Mouse (Mus musculus) WW6 (cell line): ENCODE results near the gene Bicral.
A peak's percentile ranks its signal among the peaks of the same experiment; 100 is the strongest.

ENCODE experiments used
- DNase-seq: peaks from one replicate; pipeline ENCODE4 v3.0.0-alpha.2; 2013; ENCODE audit warnings: low read depth, low spot score

Gene Bicral

DNA sequence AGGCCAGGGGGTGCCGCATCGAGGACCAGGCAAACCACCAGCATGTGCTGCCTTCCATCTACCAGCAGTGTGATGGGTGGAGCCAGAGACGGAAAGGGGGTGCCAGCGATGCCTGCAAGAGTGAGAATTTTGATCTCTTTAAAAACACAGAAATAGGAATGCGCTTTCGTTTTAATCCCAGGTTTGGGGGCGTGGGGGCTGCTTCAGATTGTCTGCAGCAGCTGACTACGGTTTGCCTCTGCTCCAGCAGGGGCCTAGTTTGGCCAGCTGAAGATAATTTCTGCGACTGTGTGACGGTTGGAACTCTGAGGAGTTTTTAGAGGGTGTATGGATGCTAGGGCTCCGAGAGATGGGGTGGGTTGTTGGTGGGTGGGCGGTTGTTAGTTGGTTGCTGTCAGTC is 99.5 kb downstream of the Bicral start:
- no peak for DNase-seq

DNA sequence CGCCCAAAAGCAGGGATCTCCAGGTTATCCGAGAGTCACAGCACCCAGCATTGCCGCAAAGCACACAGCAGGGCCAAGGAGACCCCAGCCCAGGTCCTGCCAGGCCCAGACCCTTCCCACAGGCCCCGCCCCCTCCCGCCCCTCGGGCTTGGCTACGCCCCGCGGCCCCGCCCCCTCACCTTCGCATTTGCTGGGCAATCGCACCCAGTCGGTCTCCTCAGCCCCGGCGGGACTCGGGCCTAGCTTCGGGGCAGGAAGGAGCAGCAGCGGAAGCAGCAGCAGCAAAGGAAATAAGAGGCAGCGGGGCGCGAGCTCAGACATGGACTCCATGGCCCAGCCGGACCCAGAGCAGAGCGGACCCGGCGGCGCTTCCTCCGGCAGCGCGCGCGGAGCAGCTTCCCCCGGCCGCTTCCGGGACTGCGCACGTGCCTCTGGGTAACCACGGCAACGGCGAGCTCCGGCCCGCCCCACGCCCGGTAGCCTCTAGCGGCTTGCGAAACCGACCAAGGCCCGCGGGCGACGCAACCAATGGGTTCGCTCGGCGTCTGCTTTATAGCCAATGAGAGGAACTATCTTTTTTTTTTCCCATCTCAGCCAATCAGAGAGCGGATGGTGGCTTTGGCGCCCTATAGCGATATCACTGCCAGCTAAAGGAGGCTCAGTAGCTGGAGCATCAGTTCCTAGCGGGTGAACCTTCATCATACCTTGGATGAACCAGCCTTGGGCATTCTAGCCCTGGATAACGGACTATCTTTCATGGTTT is 106.3 kb downstream of the Bicral start, which contains the start of gene Cnpy3:
Gene Cnpy3, minus strand, starts transcription at position 421 of the 763 bp plus-strand sequence.
- peak; percentile 98 for DNase-seq

GRCm38 (mm10) chr17:46751056-46751793 is 107.1 kb downstream of the Bicral start:
- no peak for DNase-seq

DNA sequence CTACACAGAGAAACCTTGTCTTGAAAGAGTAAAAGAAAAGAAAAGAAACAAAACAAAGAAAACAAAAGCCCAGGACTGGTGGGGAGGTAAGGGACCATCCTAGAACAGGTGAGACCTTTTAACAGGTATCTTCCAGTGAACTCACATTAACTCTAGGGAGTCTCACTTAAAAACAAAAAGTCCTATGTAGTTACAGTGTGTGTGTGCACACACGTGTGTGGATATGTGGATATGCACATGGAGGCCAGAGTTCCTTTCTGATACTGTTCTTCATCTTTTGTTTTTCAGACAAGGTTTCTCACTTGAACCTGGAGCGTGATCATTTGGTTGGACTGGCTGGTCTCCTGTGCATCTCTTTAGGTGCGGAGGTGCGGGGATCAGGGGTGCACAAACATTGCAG is 107.7 kb downstream of the Bicral start:
- DNase-seq: no peak

DNA sequence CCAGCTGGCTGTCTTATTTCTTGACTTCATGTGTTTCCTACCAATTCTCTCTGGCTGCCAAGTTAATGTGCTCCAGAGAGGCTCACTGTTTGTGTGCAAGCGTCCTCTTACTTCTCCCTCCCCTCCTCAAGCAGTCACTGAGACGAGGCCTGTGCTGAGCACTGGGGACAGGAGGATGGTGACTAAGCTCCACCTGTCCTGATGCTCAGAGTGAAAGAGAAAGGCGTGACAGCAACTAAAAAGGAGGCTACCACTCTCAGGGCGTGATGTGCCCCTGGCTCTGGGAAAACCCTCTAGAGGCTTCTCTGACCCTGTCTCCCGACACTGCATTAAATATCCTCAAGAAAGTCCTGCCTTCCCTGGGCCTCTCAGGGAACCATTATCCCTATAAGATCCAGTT is 109.0 kb downstream of the Bicral start:
- DNase-seq: no peak
